Mouse (Mus musculus) lung, embryonic 14.5 days (tissue): ENCODE results near the gene Rpap3. TPM values are rescaled to one million over a fixed set of nuclear protein-coding genes. Genes with fewer than 3 reads are reported as not detected.

Source experiments
- ATAC-seq: fragments of 200-750 bp; cut with Nextera tagmentation; 2 replicates; pipeline ENCODE4 v1.8.0; 2017; ENCODE audit warnings: mild to moderate bottlenecking, moderate TSS enrichment, moderate library complexity; ENCODE audit not compliant: insufficient read depth
- DNase-seq: peaks from one replicate; pipeline ENCODE4 v3.0.0-alpha.2; 2015
- H3K27ac ChIP-seq: fragments of 300-500 bp; sonication (generic); 2 replicates; pipeline ENCODE4 v1.5.1; 2014; ENCODE audit warnings: low read depth, mild to moderate bottlenecking, moderate library complexity
- H3K27me3 ChIP-seq: fragments of 300-500 bp; sonication (generic); 2 replicates; pipeline ENCODE4 v1.6.1; 2014; ENCODE audit warnings: low read length, control low read depth; ENCODE audit not compliant: insufficient read depth
- H3K36me3 ChIP-seq: fragments of 300-500 bp; sonication (generic); 2 replicates; pipeline ENCODE4 v1.6.1; 2014; ENCODE audit warnings: control low read depth; ENCODE audit not compliant: insufficient read depth
- H3K4me1 ChIP-seq: fragments of 300-500 bp; sonication (generic); 2 replicates; pipeline ENCODE4 v1.6.1; 2014; ENCODE audit warnings: antibody characterized with exemption, control low read depth; ENCODE audit not compliant: insufficient read depth
- H3K4me2 ChIP-seq: fragments of 300-500 bp; sonication (generic); 2 replicates; pipeline ENCODE4 v1.6.1; 2014; ENCODE audit warnings: mild to moderate bottlenecking
- H3K4me3 ChIP-seq: fragments of 300-500 bp; sonication (generic); 2 replicates; pipeline ENCODE4 v1.5.1; 2014; ENCODE audit warnings: low read depth, low read length
- H3K9ac ChIP-seq: fragments of 300-500 bp; sonication (generic); 2 replicates; pipeline ENCODE4 v1.6.1; 2014
- H3K9me3 ChIP-seq: fragments of 300-500 bp; sonication (generic); 2 replicates; pipeline ENCODE4 v1.6.1; 2016; ENCODE audit warnings: low read depth, low read length, control low read depth
- CTCF ChIP-seq: IDR thresholded peaks from 2 replicates; pipeline ENCODE4 v1.5.1; 2016; ENCODE audit warnings: antibody characterized with exemption, low read depth
- WGBS: fragments of 180-500 bp; shearing (Covaris S2); extraction: QIAGEN DNeasy Blood & Tissue Kit; methylation state at CpG from one replicate; pipeline ENCODE4 v1.1.7; 2014; 5-methylcytosine and 5-hydroxymethylcytosine counted together
- polyA plus RNA-seq: library from polyadenylated mRNA; unstranded; fragments of >200 nt; fragmentation: Nextera tagmentation; extraction: Ambion mirVana; gene quantifications from 2 replicates; pipeline ENCODE4 v1.2.1, GENCODE M21; 2014

The Rpap3 gene
- polyA plus RNA-seq, 1 experiment from 2014 or later = 40.7 TPM

- H3K27me3 ChIP-seq = no peaks in the 10 kb centered on the region
- TF ChIP-seq CTCF = no peak
- no peaks in the 10 kb centered on the region for H3K9me3 ChIP-seq
- ATAC-seq = peak; percentile 48; the same call in 1 of the 2 replicates
- H3K36me3 ChIP-seq = 0 out of 2 replicates have a peak, but pooled peaks cover 6% of the 10 kb centered on the region
- no peak overlapping the region for H3K9ac ChIP-seq
- no peak overlapping the region for H3K4me2 ChIP-seq
- 49% methylated on average over 10 of the region's 10 CpGs for WGBS
- peaks cover 5% of the 10 kb centered on the region for H3K4me1 ChIP-seq
- DNase-seq = no peak
- no peak overlapping the region for H3K4me3 ChIP-seq
- H3K27ac ChIP-seq = peak overlapping the region; percentile 46; the same call in 1 of the 2 replicates
Observed at GRCm38 (mm10) chr15:97744930-97745329, 39.3 kb upstream of the Rpap3 start.

DNA sequence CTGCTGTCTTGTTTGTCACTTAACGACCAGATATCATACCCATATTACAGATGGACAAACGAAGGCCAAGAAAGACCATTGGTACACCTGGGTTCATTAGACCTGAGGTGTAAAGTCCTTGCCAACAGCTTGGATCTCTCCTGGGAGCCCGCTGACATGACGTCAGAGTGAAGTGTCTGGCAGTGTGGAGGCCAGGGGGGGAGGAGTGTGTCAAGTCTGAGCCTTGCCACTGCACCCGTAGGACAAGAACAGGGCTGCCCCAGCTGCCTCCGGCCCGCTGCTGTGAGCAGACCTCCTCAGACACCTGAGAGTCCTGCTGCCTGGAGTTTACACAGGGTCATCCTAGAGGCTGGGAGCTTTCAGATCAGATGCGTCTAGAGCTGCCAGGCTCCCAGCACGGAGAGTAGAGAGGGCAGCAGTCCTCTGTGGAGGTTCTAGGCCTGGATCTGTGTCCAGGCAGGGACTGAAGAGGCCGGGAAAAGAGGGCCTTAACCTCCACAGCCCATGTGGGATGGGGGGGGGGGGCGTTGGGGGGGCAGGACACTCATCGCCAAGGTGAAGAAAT, 38.4 kb upstream of the Rpap3 start:
- Histone ChIP-seq H3K27ac (no peak overlapping the region), H3K27me3 (no peaks in the 10 kb centered on the region), H3K9me3 (no peaks in the 10 kb centered on the region), H3K9ac (no peak overlapping the region), H3K36me3 (0 out of 2 replicates have a peak, but pooled peaks cover 6% of the 10 kb centered on the region), H3K4me2 (no peak overlapping the region), H3K4me3 (no peak overlapping the region), H3K4me1 (peaks cover 5% of the 10 kb centered on the region)
- no peak for TF ChIP-seq CTCF
- no peak for ATAC-seq
- no peak for DNase-seq
- 53% methylated on average over 12 of the region's 12 CpGs for WGBS

- no peak for TF ChIP-seq CTCF
Observed at GRCm38 (mm10) chr15:97743210-97743609, 37.6 kb upstream of the Rpap3 start.

DNA sequence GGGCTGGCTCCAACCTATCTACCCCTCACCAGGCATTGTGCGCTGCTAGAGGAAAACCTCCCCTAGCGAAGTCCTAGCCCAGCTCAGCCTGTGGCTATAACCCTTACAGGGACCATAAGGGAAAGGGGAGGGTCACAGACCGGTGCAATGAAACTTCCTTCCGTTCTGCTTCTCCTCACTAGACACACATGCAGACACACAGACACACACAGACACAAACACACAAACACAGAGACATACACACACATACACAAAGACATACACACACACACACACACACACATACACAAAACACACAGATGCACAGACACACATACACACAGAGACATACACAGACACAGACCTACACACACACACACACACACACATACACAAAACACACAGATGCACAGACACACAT, 37.0 kb upstream of the Rpap3 start:
- no peak overlapping the region for H3K4me3 ChIP-seq
- DNase-seq (no peak), ATAC-seq (no peak)
- H3K4me2 ChIP-seq = no peak overlapping the region
- peaks cover 5% of the 10 kb centered on the region for H3K4me1 ChIP-seq
- H3K9me3 ChIP-seq = no peaks in the 10 kb centered on the region
- no peak overlapping the region for H3K27ac ChIP-seq
- H3K27me3 ChIP-seq = no peaks in the 10 kb centered on the region
- WGBS = 66% methylated on average over 4 of the region's 4 CpGs
- no peak for TF ChIP-seq CTCF
- H3K36me3 ChIP-seq = 0 out of 2 replicates have a peak, but pooled peaks cover 6% of the 10 kb centered on the region
- H3K9ac ChIP-seq = no peak overlapping the region

More at GRCm38 (mm10) chr15:97743210-97743609, 37.6 kb upstream of the Rpap3 start:
- H3K4me3 ChIP-seq = no peak overlapping the region
- H3K9ac ChIP-seq = no peak overlapping the region
- DNase-seq = no peak
- H3K36me3 ChIP-seq = 0 out of 2 replicates have a peak, but pooled peaks cover 6% of the 10 kb centered on the region
- no peak for ATAC-seq
- WGBS = 84% methylated on average over 5 of the region's 5 CpGs
- H3K9me3 ChIP-seq = no peaks in the 10 kb centered on the region
- no peak overlapping the region for H3K4me2 ChIP-seq
- no peak overlapping the region for H3K27ac ChIP-seq
- peaks cover 5% of the 10 kb centered on the region for H3K4me1 ChIP-seq
- no peaks in the 10 kb centered on the region for H3K27me3 ChIP-seq

DNA sequence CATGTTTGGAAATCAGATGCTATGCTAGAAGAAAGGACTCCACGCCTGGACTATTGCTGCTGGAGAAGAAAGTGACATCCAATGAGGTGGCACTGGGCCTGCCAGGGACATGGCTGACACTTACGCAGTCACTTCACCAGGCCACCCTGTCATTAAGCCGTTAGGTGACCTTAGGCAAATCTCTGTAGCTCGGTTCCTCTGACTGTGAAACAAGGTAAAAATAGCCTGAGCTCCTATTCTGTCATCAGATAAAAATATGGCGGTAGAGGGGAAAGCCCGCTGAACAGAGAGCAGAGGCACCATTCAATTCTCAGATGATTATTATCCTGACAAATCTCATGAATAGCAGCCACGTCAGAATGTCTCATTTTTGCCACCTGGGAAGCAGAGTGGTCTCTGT, 36.4 kb upstream of the Rpap3 start:
- H3K4me1 ChIP-seq = peaks cover 5% of the 10 kb centered on the region
- H3K36me3 ChIP-seq = 0 out of 2 replicates have a peak, but pooled peaks cover 6% of the 10 kb centered on the region
- H3K9me3 ChIP-seq = no peaks in the 10 kb centered on the region
- H3K4me3 ChIP-seq = no peak overlapping the region
- no peak overlapping the region for H3K4me2 ChIP-seq
- 59% methylated on average over 7 of the region's 7 CpGs for WGBS
- no peak for TF ChIP-seq CTCF
- no peak for ATAC-seq
- no peak for DNase-seq
- H3K27me3 ChIP-seq = no peaks in the 10 kb centered on the region
- H3K9ac ChIP-seq = no peak overlapping the region
- H3K27ac ChIP-seq = no peak overlapping the region

GRCm38 (mm10) chr15:97741662-97742061, 36.0 kb upstream of the Rpap3 start:
- Histone ChIP-seq H3K4me1 (peaks cover 5% of the 10 kb centered on the region), H3K4me2 (no peak overlapping the region), H3K27me3 (no peaks in the 10 kb centered on the region), H3K9ac (no peak overlapping the region), H3K9me3 (no peaks in the 10 kb centered on the region), H3K36me3 (0 out of 2 replicates have a peak, but pooled peaks cover 6% of the 10 kb centered on the region), H3K27ac (no peak overlapping the region), H3K4me3 (no peak overlapping the region)
- TF ChIP-seq CTCF = no peak
- 73% methylated on average over 12 of the region's 12 CpGs for WGBS
- no peak for ATAC-seq
- DNase-seq = no peak

GRCm38 (mm10) chr15:97740283-97740732, 34.7 kb upstream of the Rpap3 start:
- WGBS = 71% methylated on average over 9 of the region's 9 CpGs
- ATAC-seq = no peak

More at GRCm38 (mm10) chr15:97740283-97740732, 34.7 kb upstream of the Rpap3 start:
- peaks cover 4% of the 10 kb centered on the region for H3K4me1 ChIP-seq
- H3K27ac ChIP-seq = no peak overlapping the region
- no peak for TF ChIP-seq CTCF
- H3K27me3 ChIP-seq = no peaks in the 10 kb centered on the region
- DNase-seq = no peak
- H3K9ac ChIP-seq = no peak overlapping the region
- no peak overlapping the region for H3K4me3 ChIP-seq
- H3K36me3 ChIP-seq = 0 out of 2 replicates have a peak, but pooled peaks cover 6% of the 10 kb centered on the region
- H3K9me3 ChIP-seq = no peaks in the 10 kb centered on the region
- no peak overlapping the region for H3K4me2 ChIP-seq
